Mouse (Mus musculus): ENCODE data around the gene Cfap65.

- TF ChIP-seq POLR2A (IDR thresholded peaks at IDR 0.05; ENCODE audit: borderline replicate concordance, low read depth, low read length), result no peak
- no peak for TF ChIP-seq CTCF (IDR thresholded peaks at IDR 0.05; ENCODE audit: low read depth, low read length)
These were observed 6.4 kb upstream of the Cfap65 start for GRCm38 (mm10) chr1:74941651-74942360.

Measured in bone marrow macrophage, adult 2 months (primary cell).